ENCODE assay signal across 14 mouse cellular contexts in genomic region chr12:81043616-81044015, GRCm38 (mm10). TPM values are rescaled to one million over a fixed set of nuclear protein-coding genes. Genes with fewer than 3 reads are reported as not detected.
DNase-seq lines count a peak whose midpoint lies in the region; ATAC-seq and TF ChIP-seq lines count a peak whose summit lies in the region.
"Had no signal": no experiment of that assay in that cellular context is flagged by ENCODE, and none has a peak within 500 bp of the region (broad histone marks: within the 10 kb centered on the region; RNA-seq: fewer than 3 reads in every experiment).

No protein-coding gene starts in this region.

- ATAC-seq in liver, embryonic 11.5 days (replicated peaks; ENCODE audit: low FRiP score) = no peak
- ATAC-seq in midbrain, embryonic 15.5 days (replicated peaks) = no peak
- ATAC-seq: Patski had no signal

- 71% methylated on average over 11 of the region's 11 CpGs for WGBS in liver, embryonic 11.5 days
- 35% methylated on average over 11 of the region's 11 CpGs for WGBS in midbrain, embryonic 15.5 days

- peak; percentile 60 for DNase-seq in embryo, embryonic 10 days (ENCODE audit: low spot score)
- DNase-seq in embryo, embryonic 9.5 days (ENCODE audit: extremely low spot score) = no peak
- DNase-seq in brain, embryonic 14.5 days (ENCODE audit: low read depth) = peak; percentile 29
- DNase-seq in liver, embryonic 11.5 days (ENCODE audit: low spot score) = no peak
- no peak for DNase-seq in spleen, postnatal 4 days (ENCODE audit: low spot score in 2 of 2)
- DNase-seq in cerebellum, adult 11-12 months = no peak
- DNase-seq in cerebellum, postnatal 4 days (ENCODE audit: low spot score in 2 of 2) = no peak
- DNase-seq: cerebellum, postnatal 14 days; heart, postnatal 4 days had no signal

- no peaks in the 10 kb centered on the region for H3K27me3 ChIP-seq in liver, embryonic 11.5 days (replicated peaks; ENCODE audit: control insufficient read depth, insufficient read depth, low read length)
- no peaks in the 10 kb centered on the region for H3K27me3 ChIP-seq in midbrain, embryonic 15.5 days (replicated peaks)
- H3K27me3 ChIP-seq: kidney, embryonic 15.5 days; lung, embryonic 15.5 days had no signal

- no peaks in the 10 kb centered on the region for H3K4me1 ChIP-seq in liver, embryonic 11.5 days (replicated peaks; ENCODE audit: control insufficient read depth, insufficient read depth, low read length)
- H3K4me1 ChIP-seq in midbrain, embryonic 15.5 days = peaks cover 9% of the 10 kb centered on the region
- H3K4me1 ChIP-seq: kidney, embryonic 15.5 days; lung, embryonic 15.5 days had no signal

- H3K9me3 ChIP-seq in liver, embryonic 11.5 days (ENCODE audit: control insufficient read depth, low read length) = no peaks in the 10 kb centered on the region
- H3K9me3 ChIP-seq in midbrain, embryonic 15.5 days = no peaks in the 10 kb centered on the region
- H3K9me3 ChIP-seq: kidney, embryonic 15.5 days; limb, embryonic 10.5 days; lung, embryonic 15.5 days had no signal

- TF ChIP-seq POLR2A in brain, embryonic 14.5 days (IDR thresholded peaks at IDR 0.05; ENCODE audit: borderline replicate concordance, extremely low read depth, insufficient read depth, insufficient read length, poor library complexity, severe bottlenecking) = no peak

- H3K27ac ChIP-seq in liver, embryonic 11.5 days (ENCODE audit: low read depth, low read length) = no peak overlapping the region
- H3K27ac ChIP-seq in midbrain, embryonic 15.5 days = no peak overlapping the region
- H3K27ac ChIP-seq: kidney, embryonic 15.5 days; limb, embryonic 10.5 days; lung, embryonic 15.5 days had no signal

- H3K9ac ChIP-seq in liver, embryonic 11.5 days (ENCODE audit: low read depth, low read length) = no peak overlapping the region
- H3K9ac ChIP-seq in midbrain, embryonic 15.5 days = no peak overlapping the region; the same call in 1 of the 2 replicates
- H3K9ac ChIP-seq: kidney, embryonic 15.5 days; lung, embryonic 15.5 days had no signal

- H3K4me2 ChIP-seq in liver, embryonic 11.5 days = peak overlapping the region; percentile 31; the same call in 1 of the 2 replicates
- peak overlapping the region; percentile 43 for H3K4me2 ChIP-seq in midbrain, embryonic 15.5 days
- H3K4me2 ChIP-seq: kidney, embryonic 15.5 days; lung, embryonic 15.5 days had no signal

- no peaks in the 10 kb centered on the region for H3K36me3 ChIP-seq in liver, embryonic 11.5 days (ENCODE audit: control insufficient read depth, insufficient read depth, low read length)
- H3K36me3 ChIP-seq in midbrain, embryonic 15.5 days (replicated peaks) = no peaks in the 10 kb centered on the region
- H3K36me3 ChIP-seq: kidney, embryonic 15.5 days; lung, embryonic 15.5 days had no signal

- TF ChIP-seq CTCF in brain, embryonic 14.5 days (IDR thresholded peaks at IDR 0.05; ENCODE audit: borderline replicate concordance, extremely low read depth, insufficient read depth, insufficient read length) = no peak

- no peak overlapping the region for H3K4me3 ChIP-seq in liver, embryonic 11.5 days (ENCODE audit: low read depth, low read length)
- no peak overlapping the region for H3K4me3 ChIP-seq in midbrain, embryonic 15.5 days
- H3K4me3 ChIP-seq: kidney, embryonic 15.5 days; limb, embryonic 10.5 days; lung, embryonic 15.5 days had no signal

RNA-seq across cellular contexts. Expression of gene Smoc1, which starts 17.0 kb away (rescaled TPM):
- 22.4 and 40.0 TPM in 2 replicates for polyA plus RNA-seq in brain, embryonic 14.5 days (2012; rRNA removed)
- polyA plus RNA-seq in liver, embryonic 11.5 days (2014; fragmentation: Nextera tagmentation; extraction: Ambion mirVana) = 10.9 and 12.7 TPM in 2 replicates
- 27.8 and 29.9 TPM in 2 replicates for polyA plus RNA-seq in midbrain, embryonic 15.5 days (2015; fragmentation: Nextera tagmentation; extraction: Ambion mirVana)

Comparison
In these comparisons a context has a peak if more than half of its experiments do, and no peak if none do; other contexts are left out.
1. DNase-seq: peak in embryo, embryonic 10 days (single experiment) and brain, embryonic 14.5 days (single experiment); none in embryo, embryonic 9.5 days (single experiment), liver, embryonic 11.5 days (single experiment), spleen, postnatal 4 days (0 of 2), cerebellum, adult 11-12 months (single experiment) and cerebellum, postnatal 4 days (0 of 2).